Mouse (Mus musculus) urinary bladder, adult 2 months (tissue): Measurements from ENCODE around the gene Pdcd2l. TPM values are rescaled to one million over a fixed set of nuclear protein-coding genes. Genes with fewer than 3 reads are reported as not detected.

Experiments used
- DNase-seq: peaks from one replicate; pipeline ENCODE4 v3.0.0; 2022; ENCODE audit warnings: low spot score
- polyA plus RNA-seq: library from polyadenylated mRNA; depleted of rRNA; stranded (reverse); fragments of >200 nt; gene quantifications from 2 replicates; pipeline ENCODE4 v1.2.3, GENCODE M21; 2012; rRNA removed

Pdcd2l gene
- 34.9 and 44.6 TPM in 2 replicates for polyA plus RNA-seq

DNA sequence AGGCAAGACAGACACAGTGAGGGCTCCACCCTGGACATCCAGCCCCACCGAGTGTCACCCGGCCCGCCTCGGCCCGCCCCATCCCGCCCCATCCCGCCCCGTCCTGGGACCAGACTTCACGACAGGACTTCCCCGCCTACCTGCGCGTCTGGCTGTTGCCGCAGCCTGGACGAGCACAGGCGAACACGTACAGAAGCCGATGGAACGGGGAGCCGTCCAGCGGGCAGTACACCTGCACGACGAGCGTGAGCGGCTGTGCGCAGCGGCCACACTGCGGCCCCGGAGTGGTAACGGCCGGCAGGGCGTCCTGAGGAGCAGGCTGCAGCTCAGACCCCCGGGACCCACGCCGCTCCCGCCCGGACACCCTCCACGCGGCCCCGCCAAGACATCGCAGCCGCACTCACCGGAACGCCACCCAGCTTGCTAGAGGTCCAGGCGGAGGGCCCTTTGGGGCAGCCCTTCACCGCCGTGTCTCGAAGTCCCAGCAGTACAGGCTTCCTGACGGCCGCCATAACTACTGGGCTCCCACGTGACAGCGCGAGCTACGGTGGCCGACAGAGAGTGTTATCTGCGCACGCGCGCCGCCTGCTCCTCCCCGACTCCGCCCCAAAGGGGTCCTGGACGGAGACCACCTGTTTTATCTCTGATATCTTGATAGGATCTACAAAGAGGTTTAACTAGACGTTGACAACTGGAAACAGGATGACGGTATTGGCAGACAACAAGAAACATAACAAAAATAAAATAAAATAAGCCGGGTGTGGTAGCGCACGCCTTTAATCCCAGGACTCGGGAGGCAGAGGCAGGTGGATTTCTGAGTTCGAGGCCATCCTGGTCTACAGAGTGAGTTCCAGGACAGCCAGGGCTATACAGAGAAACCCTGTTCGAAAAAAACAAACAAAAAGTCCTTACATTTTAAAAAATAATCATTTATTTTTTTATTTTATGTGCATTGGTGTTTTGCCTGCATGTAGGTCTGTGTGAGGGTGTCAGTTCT, at the start of gene Pdcd2l:
Gene Pdcd2l, minus strand, starts transcription at position 530 of the 997 bp plus-strand sequence.
- peak; percentile 89 for DNase-seq

DNA sequence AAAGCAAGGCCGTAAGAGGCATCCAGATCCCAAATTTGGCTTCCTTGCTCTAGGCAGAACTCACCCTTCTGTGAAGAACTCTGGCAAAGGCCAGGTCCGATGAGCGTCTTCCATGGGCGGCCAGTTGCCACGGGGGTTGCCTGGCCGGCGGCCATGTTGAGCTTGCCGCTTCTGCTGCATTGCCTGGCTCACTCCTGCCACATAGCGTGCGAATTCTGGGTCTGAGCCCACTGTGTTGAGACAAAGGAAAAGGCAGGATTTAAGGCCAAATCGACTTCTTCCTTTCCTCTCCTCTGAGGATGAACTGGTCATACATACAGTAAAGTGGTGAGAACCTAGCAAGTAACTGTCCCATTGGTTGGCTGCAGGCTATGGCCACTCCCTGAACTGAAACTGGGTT, 45.7 kb upstream of the Pdcd2l start:
- DNase-seq, result no peak

DNA sequence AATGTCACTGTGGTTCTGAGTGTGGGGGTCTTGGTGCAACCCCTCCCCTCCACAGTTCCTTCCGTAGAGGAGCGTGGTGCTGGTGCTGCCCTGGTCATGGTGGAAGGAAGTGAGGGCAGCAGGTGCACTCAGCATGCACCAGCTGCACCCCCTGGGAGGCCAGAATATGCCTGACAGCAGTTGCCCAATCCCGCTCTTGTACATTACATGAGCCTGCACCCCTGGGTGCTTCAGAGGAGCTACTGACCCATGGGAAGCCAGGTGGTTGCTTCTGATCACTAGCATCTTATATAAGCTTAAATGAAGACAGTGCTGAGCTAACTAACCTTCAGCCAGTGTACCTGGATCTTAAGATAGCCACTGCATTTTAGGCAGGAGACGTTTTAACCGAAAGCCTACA, 41.6 kb upstream of the Pdcd2l start:
- DNase-seq, result no peak

DNA sequence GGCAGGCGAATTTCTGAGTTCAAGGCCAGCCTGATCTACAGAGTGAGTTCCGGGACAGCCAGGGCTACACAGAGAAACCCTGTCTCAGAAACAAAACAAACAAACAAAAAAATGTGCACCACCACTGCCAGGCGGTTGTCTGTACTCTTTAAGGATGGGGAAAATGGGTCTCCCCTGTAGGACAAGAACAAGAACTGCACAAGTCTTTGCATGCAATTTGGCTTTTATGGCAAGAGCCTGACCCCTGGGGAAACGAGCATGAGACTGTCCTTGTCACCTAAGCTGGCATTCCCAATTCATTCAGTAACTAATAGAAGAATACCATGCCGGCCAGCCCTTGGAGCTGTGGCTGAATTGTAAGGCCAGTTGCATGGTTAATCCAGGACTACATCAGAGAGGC, 39.1 kb upstream of the Pdcd2l start:
- no peak for DNase-seq

DNA sequence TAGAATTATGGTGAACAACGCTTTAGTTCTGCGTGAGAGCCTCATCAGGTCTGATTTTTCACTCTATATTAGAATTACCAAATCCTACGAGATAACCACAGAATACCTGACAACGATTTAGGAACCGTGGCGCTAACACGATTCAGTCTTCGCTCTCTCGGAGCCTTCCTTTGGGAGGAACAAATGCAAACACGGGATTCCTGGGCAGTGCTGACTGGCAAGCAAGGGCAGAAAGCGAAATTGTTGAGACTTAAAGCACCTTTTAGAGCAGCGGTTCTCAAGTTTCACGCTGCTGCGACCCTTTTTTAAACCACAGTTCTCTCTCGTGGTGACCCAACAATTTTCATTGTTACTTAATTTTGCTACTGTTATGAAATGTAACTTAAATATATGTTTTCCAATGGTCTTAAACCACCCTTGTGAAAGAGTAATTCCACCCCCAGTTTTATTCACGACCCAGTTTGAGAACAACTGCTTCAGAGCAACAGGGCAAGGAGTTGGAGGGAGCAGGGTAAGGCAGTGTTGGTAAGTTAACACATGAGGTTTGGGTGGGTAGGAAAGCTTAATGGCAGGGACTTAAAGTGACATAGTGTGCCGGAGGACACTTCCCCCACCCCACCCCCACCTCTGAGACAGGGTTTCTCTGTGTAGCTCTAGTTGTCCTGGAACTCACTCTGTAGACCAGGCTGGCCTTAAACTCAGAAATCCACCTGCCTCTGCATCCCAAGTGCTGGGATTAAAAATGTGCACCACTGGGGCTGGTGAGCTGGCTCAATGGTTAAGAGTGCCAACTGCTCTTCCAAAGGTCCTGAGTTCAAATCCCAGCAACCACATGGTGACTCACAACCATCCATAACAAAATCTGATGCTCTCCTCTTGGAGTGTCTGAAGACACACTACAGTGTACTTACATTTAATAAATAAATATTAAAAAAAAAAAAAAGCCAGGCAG, 38.4 kb upstream of the Pdcd2l start:
- DNase-seq, result no peak

DNA sequence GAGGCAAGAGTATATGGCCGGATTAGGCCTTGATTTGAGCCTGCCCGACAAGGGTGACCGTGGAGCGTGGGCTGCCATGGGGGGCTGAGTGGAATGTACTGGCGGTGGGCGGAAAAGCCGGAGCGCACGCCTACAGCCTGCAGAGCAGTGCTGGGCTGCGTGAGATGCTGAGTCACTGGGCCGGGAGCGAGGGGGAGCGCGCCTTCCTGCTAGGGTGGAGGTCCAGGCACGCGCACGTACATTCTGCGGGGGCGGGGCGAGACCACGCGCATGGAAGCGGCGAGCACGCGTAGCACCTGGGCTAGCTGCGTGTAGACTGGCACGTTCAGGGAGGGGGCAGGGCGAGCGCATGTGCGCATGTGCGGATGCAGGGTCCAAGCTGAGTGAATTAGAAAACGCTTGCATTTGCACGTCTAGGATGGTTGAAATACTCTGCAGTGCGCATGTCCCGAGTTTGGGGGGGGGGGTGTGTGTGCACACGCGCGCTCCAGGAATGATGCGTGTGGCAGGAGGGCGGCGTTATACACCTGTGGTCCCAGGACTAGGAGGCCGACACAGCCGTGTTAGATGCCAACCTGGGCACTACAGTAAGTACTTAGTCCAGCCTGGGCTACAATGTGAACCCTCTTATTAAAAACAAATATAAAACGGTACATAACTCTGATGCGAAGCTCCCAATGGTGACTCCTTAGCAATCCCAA, 37.6 kb upstream of the Pdcd2l start:
- peak; percentile 97 for DNase-seq

DNA sequence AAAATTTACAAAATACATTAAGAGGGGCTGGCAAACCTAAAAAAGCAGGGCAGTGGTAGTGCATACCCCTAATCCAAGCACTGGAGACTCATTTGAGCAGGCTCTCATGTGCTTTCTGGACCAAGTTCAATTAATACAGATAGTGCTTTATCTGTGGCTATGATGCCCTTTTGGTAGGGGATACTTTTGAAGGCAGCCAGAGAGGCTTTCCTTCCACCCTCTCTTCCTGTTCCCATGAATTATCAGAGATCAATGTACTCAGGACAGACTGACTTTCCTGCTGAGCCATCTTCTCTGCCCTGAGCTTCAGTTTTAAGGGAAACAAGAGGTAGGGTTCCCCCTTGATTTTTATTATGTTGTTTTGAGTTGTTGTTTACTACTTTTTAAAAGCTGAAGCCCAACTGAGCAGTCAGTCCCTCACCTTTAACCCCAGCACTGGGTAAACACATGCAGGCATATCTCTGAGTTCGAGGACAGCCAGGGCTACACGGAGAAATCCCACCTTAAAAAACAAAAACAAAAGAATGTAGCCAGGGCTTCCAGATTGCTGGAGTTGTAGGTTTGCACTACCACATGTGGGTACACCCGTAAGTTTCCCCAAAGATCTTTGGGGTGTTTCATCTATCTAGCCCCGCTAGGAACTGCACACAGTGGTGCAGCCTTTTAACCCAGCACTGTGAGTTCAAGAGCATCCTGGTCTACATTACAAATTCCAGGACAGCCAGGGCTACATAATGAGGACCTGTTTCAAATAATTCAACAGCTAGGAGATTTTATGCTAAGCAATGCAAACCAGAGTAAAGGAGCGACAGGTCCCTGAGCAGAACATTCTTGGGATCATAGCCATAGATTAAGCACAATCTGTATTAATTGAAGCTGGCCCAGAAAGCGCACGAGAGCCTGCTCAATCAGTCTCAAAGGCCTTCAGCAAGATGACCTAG, 36.6 kb upstream of the Pdcd2l start:
- no peak for DNase-seq

DNA sequence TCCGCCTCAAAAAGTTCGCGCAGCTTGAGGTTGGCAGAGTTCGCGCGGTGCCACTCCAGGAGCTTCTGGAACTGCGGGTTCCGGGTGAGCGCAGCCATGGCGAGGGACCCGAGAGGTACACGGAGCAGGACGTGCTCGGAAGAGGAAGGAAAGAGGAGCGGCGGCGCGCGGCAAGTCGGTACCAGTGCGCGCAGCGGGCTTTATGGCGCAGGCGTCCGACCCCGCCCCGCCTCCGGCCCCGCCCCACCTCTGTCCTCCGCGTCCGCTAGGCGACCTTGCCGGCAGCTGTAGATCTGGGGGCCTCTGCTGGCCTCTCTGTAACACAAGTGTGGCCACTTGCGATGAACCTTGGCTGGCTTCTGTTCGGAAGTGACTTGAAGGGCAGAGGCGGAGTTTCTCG, 33.7 kb upstream of the Pdcd2l start, which contains the start of gene Gpi1:
Gene Gpi1, minus strand, starts transcription at position 221 of the 400 bp plus-strand sequence.
- peak; percentile 77 for DNase-seq

DNA sequence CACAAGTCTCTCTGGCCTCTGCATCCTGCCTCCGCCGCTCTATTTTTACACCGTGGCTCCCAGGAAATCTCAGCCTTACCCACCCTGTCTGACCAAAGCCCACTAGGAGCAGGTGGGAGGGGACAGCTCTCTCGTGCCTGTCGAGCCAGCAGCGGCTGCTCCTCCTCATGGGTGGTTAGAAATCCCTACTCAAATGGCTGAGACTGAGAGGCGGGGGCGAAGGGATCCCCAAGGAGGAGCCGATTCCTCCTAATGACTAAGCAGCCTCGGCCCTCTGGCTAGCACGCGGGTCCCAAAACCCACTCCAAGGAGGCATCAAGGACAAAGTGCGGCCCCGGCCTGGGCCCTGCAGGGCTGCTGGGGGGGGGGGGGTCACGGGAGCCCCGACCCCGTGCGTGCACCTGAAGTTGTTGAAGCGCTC, 33.2 kb upstream of the Pdcd2l start:
- DNase-seq, result peak; percentile 48

DNA sequence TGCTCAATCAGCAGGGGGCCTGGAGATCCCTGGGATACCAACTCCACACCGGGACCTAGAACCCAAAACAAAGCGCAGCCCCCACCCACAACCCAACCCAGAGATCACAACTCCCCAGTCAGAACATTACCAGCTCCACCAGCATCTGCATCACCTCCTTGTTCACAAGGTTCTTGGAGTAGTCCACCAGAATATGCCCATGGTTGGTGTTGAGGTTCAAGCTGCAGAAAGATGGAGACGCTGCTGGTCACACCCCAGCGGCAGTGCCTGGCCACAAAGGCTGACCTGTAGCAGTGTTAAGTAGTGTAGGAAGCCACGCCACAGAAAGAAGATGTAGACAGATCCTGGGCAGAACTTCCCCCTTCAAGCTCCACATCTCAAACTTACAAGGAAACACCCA, 32.7 kb upstream of the Pdcd2l start:
- DNase-seq, result no peak

DNA sequence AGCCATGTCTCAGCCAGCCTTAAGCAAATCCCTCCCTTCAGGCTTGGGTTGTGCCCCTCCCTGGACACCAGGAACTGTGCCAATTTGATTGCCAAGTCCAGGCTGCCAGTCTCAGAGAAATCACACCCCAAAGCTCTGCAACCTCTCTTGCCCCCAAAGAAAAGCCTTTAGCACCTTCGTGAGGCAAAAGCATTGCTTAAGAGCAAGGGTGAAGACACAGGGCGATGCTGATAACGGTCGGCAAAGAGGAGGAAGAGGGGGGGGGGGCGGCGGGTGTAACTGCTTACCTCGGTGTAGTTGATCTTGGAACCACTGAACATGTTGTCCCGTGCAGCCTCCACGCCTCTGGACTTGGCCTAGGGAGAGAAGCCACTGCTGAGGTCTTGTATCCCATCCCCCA, 32.2 kb upstream of the Pdcd2l start:
- DNase-seq, result no peak

DNA sequence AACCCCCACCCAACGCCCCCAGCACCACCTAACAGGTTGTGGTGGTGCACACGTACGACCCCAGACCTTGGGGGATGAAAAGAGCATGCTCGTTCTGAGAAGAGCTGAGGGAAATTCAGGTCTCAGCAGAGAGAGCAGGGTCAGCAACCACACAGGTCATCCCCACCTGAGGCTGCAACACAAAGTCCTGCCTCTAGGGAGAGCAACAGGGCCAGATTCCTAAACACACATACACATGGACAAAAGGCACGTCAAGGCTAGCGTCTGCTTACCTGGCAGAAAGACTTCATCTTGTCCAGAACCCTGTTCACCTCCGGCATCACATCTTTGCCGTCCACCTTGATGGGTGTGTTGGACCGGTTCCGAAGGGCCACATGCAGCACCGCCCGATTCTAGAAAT, 30.4 kb upstream of the Pdcd2l start:
- no peak for DNase-seq

DNA sequence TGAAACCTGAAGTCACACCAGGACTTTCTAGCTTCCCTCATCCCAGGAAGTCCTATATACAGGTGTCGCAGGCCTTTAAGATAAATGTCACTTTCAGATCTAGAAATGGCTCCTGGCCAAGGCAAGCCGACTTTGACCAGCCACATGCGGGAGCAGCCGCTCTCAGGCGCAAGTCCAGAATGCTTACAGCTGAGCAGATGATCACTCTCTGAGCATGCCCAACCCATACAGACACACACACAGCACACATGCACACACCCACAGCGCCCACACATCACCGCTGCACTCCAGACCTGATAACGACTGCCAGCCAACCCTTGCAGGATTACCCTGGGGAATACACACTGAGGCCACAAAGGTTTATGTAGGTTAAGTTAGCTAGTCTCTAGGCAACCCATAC, 29.6 kb upstream of the Pdcd2l start:
- no peak for DNase-seq

DNA sequence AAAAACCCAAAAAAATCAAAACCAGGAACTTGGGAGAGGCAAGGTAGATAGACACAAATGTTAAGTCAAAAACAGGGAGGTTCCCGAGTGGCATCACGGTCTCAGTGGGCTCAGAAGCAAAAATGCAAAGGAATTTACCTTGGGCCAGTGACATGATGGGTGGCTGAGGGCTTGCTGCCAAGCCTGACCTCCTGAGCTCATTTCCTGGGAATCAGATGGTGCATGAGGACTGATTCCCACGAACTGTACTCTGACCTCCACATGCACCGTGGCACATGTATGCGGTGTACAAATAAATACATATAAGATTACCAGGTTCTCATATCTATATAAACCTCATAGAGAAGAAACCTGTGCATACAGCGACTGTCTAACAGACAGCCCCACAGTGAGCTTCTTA, 27.8 kb upstream of the Pdcd2l start:
- DNase-seq, result no peak

DNA sequence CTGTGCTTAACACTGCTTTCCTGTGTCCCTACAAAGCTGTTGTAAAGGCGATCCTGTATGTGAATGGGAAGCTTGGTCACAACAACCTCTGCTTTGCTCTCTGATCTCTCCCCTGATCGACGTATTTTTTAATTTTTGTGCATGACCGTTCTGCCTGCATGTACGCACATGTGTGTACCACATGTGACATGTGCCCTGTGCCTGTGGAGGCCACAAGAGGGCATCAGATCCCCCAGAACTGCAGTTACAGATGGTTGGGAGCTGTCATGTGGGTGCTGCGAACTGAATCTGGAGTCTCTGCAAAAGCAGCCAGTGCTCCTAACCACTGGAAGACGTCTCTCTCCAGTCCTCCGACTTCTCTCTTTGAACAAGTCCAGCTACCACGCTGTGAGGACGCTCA, 25.9 kb upstream of the Pdcd2l start:
- no peak for DNase-seq

DNA sequence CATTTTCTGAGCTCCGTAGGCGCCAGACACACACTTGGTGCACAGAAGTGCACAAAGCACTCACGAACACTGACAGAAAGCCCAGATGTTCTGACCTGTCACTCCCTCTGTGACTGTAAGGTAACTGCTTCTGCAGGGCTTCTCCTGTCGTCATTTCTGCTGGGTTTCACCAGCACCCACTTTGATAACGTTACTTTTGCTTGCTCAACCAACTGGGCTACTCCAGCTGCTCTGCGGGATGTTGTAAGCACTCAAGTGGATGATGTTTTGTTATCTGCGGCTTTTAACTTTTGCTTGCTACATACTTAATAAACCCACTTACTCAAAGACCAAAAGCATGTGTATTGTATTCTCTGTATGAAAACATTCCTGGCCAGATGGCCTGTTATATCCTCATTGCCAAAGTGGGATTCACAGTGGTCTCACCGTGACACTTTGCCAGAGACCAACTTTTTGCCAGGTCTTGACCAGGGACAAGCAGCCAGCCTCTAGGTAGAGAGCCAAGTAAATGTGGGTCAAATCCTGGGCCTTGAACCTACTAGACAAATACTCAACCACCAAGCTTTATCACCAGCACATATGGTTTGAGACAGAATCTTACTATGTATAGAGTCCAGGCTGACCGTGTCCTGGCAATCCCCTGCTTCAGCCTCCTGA, 25.3 kb upstream of the Pdcd2l start:
- DNase-seq, result no peak

DNA sequence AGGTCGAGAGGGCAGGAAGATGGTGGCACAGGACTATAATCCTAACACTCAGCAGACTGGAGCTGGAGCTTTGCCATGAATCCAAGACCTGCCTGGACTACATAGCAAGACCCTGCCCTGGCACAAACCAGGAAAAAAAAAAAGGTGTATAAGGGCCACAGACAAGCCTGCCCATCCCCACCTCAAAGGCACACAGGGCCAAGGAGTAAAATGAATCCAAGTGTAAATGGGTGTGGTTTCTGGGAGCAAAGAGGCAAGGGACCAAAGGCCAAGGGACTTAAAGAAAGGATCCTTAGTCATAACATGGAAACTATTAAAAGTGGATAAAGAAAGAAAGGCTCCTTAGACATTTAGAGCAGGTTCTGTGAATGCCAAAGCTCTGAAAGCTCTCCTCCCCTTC, 22.0 kb upstream of the Pdcd2l start:
- DNase-seq, result no peak

DNA sequence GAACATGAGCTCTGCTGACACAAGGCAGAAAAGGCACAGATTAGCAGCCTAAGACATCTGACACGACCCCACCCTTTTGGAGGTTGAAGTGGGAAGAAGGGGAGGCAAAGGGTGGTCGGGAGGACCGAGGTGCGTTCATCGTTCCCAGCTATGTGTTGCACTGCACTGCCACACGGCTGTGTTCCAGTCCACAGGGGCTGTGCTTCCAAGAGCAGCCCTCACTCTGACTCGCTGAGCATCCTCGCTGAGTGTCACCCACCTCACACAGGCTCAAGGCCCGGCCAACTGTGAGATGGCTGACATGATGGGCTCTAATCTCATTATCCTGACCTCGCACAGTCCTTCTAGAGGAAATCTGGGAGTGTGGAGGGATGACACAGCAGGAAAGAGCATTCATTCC, 20.0 kb upstream of the Pdcd2l start:
- DNase-seq, result no peak

DNA sequence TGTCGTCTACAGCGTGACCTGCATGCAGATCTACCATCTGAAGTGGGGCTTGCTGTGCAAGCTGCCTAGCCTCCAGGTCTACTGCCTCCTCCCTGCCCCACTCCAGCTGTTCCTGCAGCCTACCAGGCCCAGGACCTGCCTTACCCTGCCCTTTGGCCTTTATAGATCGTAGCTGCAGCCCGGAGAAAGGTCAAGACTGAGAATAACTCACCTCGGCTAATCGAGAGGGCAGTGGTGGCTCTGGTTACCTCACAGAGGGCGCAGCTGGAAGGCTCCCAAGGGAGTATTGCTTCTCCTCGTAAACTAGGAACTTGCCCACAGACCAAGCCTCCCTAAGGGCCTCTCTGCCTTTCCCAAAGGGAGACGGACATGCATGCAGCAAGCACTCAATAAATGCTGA, 19.0 kb upstream of the Pdcd2l start:
- DNase-seq, result no peak

DNA sequence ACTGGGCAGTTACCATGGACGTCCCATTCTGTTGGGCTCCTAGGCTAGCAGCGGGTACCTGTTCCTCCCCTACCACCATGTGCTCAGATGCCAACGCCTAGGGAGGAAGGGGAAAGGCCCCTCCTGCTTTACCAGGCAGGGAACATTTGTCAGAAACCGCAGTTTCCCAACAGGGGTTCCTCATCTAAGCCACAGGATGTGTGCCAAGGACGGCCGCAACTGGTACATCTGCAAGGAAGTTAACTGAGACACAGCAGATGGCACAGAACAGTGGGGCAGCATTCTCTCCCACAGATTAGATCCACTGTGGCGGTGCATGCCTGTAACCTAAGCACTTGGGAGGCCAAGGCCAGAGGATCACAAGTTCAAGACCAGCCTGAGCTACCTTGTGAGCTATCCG, 18.2 kb upstream of the Pdcd2l start:
- no peak for DNase-seq
